Mouse (Mus musculus) midbrain, embryonic 12.5 days (tissue): ENCODE measurements around the gene Prdm1. TPM values are rescaled to one million over a fixed set of nuclear protein-coding genes. Genes with fewer than 3 reads are reported as not detected.

Experiments used
- ATAC-seq: fragments of 200-750 bp; cut with Nextera tagmentation; 2 replicates; pipeline ENCODE4 v1.8.0; 2017; ENCODE audit warnings: low read depth, moderate TSS enrichment, moderate library complexity; ENCODE audit not compliant: low FRiP score
- H3K27ac ChIP-seq: fragments of 300-500 bp; sonication (generic); replicated peaks from 2 replicates; pipeline ENCODE4 v1.5.1; 2016; ENCODE audit warnings: mild to moderate bottlenecking
- H3K27me3 ChIP-seq: fragments of 300-500 bp; sonication (generic); 2 replicates; pipeline ENCODE4 v1.6.1; 2016; ENCODE audit warnings: mild to moderate bottlenecking
- H3K36me3 ChIP-seq: fragments of 300-500 bp; sonication (generic); 2 replicates; pipeline ENCODE4 v1.6.1; 2016
- H3K4me1 ChIP-seq: fragments of 300-500 bp; sonication (generic); 2 replicates; pipeline ENCODE4 v1.6.1; 2016
- H3K4me2 ChIP-seq: fragments of 300-500 bp; sonication (generic); replicated peaks from 2 replicates; pipeline ENCODE4 v1.6.1; 2016; ENCODE audit warnings: mild to moderate bottlenecking, moderate library complexity
- H3K4me3 ChIP-seq: fragments of 300-500 bp; sonication (generic); 2 replicates; pipeline ENCODE4 v1.5.1; 2016; ENCODE audit warnings: mild to moderate bottlenecking
- H3K9ac ChIP-seq: fragments of 300-500 bp; sonication (generic); replicated peaks from 2 replicates; pipeline ENCODE4 v1.6.1; 2016; ENCODE audit warnings: mild to moderate bottlenecking, moderate library complexity
- H3K9me3 ChIP-seq: fragments of 300-500 bp; sonication (generic); 2 replicates; pipeline ENCODE4 v1.6.1; 2016; ENCODE audit warnings: mild to moderate bottlenecking
- WGBS: fragments of 180-500 bp; shearing (Covaris S2); methylation state at CpG from one replicate; pipeline ENCODE4 v1.1.7; 2016; 5-methylcytosine and 5-hydroxymethylcytosine counted together
- polyA plus RNA-seq: library from polyadenylated mRNA; unstranded; fragments of >200 nt; fragmentation: Nextera tagmentation; extraction: Ambion mirVana; gene quantifications from 2 replicates; pipeline ENCODE4 v1.2.1, GENCODE M21; 2016

Gene Prdm1
- polyA plus RNA-seq, 1 experiment from 2014 or later, result 0.87 TPM

DNA sequence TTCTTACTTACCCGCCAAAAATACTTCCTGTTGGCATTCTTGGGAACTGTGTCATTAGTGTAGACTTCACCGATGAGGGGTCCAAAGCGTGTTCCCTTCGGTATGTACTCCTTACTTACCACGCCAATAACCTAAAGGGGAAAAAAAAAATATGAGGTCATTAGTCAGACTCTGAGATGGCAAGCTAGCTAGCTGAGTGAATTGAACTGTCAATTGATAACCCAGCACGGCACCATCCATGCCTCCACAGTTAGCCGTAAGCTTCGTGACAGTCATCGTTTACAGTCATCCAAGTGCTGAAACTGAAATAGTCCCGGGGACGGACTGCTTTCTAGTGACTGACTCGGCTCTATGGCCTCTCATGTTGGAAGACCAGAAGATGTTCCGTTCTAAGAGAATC is 78.2 kb downstream of the Prdm1 start:
- H3K9ac ChIP-seq, result no peak overlapping the region
- H3K27ac ChIP-seq, result no peak overlapping the region
- no peak overlapping the region for H3K4me3 ChIP-seq
- peaks cover 18% of the 10 kb centered on the region for H3K27me3 ChIP-seq
- 0 out of 2 replicates have a peak, but pooled peaks cover 2% of the 10 kb centered on the region for H3K4me1 ChIP-seq
- no peak overlapping the region for H3K4me2 ChIP-seq
- no peaks in the 10 kb centered on the region for H3K36me3 ChIP-seq
- no peak for ATAC-seq
- 84% methylated on average over 13 of the region's 13 CpGs for WGBS
- H3K9me3 ChIP-seq, result no peaks in the 10 kb centered on the region

DNA sequence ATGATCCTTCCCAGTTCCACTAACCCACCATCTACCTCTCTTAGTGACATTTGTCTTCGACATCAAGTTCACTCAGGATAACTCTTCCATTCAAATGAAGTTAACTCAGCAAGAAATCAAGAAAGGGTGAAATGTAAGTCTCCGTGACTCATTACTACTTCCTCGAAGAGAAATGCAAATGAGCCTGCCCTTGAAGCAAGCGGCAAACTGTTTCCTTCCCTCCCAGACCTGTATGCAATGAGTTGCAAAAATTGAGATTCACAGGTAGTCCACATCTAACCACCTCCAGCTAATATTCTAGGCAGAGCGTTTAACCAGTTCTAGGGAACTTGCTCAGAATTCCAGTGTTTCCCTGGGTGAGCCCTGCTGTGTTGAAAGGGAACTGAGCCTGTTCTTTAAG is 78.6 kb downstream of the Prdm1 start:
- Histone ChIP-seq H3K4me1 (peaks cover 3% of the 10 kb centered on the region; the same call in 1 of the 2 replicates), H3K36me3 (no peaks in the 10 kb centered on the region), H3K9ac (no peak overlapping the region), H3K4me2 (no peak overlapping the region), H3K4me3 (no peak overlapping the region), H3K27me3 (peaks cover 14% of the 10 kb centered on the region; the same call in 1 of the 2 replicates), H3K27ac (no peak overlapping the region), H3K9me3 (no peaks in the 10 kb centered on the region)
- 50% methylated on average over 5 of the region's 5 CpGs for WGBS
- ATAC-seq, result no peak

- Histone ChIP-seq H3K4me2 (no peak overlapping the region), H3K36me3 (no peaks in the 10 kb centered on the region), H3K4me1 (peaks cover 13% of the 10 kb centered on the region; the same call in 1 of the 2 replicates), H3K9me3 (no peaks in the 10 kb centered on the region), H3K9ac (no peak overlapping the region), H3K27me3 (peaks cover 7% of the 10 kb centered on the region; the same call in 1 of the 2 replicates), H3K27ac (no peak overlapping the region), H3K4me3 (no peak overlapping the region)
- 71% methylated on average over 12 of the region's 12 CpGs for WGBS
- no peak for ATAC-seq
Observed at GRCm38 (mm10) chr10:44448165-44448564, 80.1 kb downstream of the Prdm1 start.

DNA sequence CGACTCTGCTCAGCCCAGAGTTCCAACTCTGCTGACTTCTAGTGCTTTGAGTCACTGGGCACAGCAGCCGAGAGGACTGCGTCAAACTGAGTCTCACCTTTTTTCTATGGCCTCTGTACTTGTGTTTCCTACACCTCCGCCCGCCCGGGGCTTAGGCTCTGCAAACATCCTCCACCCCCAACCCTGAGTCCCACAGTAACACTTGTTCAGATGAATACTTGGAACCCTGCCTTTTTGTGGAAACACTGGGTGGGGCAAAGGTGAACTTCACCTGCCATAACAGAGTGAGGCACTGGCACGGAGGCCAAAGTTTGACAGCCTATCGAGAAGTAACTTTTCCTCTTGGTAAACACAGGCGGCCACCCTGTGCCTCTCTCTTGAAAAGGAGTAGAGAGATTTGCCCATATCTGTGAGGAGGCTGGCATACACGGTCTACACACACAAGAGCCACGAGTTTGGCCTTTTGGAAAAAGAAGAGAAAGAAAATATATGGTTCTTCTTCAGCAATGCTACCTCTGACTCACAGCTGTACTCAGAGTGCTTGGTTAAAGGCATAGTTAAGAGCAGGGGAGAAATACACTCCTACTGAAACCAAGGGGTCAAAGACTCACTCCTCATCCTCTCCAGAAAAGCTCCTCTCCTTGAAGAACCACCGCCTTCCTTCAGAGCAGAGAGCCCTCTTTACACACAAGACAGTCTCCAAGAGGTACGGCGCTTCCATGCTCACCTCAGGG is 80.7 kb downstream of the Prdm1 start:
- peaks cover 13% of the 10 kb centered on the region; the same call in 1 of the 2 replicates for H3K4me1 ChIP-seq
- ATAC-seq, result no peak

DNA sequence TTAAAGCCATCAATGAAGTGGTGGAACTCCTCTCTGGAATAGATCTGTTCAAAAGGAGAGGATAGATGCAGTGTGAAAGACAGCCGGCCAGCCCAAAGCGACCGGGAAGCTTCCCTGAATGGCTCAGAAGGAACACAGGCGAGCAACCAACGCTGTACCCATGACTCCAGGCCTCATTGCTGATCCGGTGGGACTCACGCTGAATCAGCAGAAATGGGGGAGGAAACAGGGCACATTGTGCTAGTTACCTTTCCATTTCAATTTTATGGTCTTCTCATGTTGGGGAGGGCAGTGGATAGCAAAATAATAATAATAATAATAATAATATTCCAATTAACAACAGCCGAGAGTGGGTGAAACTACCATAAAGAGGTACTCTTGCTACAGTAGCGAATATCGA is 81.3 kb downstream of the Prdm1 start:
- 88% methylated on average over 10 of the region's 10 CpGs for WGBS
- H3K27ac ChIP-seq, result no peak overlapping the region
- H3K9me3 ChIP-seq, result no peaks in the 10 kb centered on the region
- H3K4me2 ChIP-seq, result no peak overlapping the region
- H3K9ac ChIP-seq, result no peak overlapping the region
- ATAC-seq, result no peak
- H3K4me3 ChIP-seq, result no peak overlapping the region
- no peaks in the 10 kb centered on the region for H3K27me3 ChIP-seq
- H3K4me1 ChIP-seq, result peaks cover 13% of the 10 kb centered on the region; the same call in 1 of the 2 replicates
- no peaks in the 10 kb centered on the region for H3K36me3 ChIP-seq

More for the DNA sequence above, 80.7 kb downstream of the Prdm1 start:
- Histone ChIP-seq H3K9ac (no peak overlapping the region), H3K27ac (no peak overlapping the region), H3K9me3 (no peaks in the 10 kb centered on the region), H3K4me2 (no peak overlapping the region), H3K27me3 (peaks cover under 1% of the 10 kb centered on the region; the same call in 1 of the 2 replicates), H3K4me3 (no peak overlapping the region), H3K36me3 (no peaks in the 10 kb centered on the region)
- 91% methylated on average over 14 of the region's 14 CpGs for WGBS

DNA sequence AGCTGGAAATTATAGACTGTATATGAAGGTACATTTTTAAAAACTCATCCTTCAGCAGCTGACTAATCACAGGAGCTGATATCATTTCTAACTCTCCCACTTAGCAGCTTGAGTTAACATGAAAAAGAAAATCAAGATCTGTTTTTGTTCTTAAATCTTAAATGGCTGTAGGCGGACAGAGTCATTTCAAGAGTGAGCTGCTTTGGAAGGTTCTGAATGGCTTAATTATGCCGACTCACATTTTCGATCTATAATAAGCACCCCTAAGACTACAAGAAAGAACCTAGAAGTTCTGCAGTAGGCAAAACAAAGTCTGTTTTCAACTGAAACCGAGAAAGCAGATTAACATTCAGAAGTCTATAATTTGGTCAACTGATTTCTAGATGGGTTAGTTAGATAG is 83.9 kb downstream of the Prdm1 start:
- peaks cover 13% of the 10 kb centered on the region; the same call in 1 of the 2 replicates for H3K4me1 ChIP-seq
- H3K4me3 ChIP-seq, result no peak overlapping the region
- no peak for ATAC-seq
- WGBS, result 65% methylated on average over 4 of the region's 4 CpGs
- H3K27ac ChIP-seq, result no peak overlapping the region
- no peaks in the 10 kb centered on the region for H3K36me3 ChIP-seq
- H3K9me3 ChIP-seq, result no peaks in the 10 kb centered on the region
- no peak overlapping the region for H3K9ac ChIP-seq
- H3K27me3 ChIP-seq, result no peaks in the 10 kb centered on the region
- no peak overlapping the region for H3K4me2 ChIP-seq

GRCm38 (mm10) chr10:44443696-44444095 is 84.6 kb downstream of the Prdm1 start:
- H3K36me3 ChIP-seq, result no peaks in the 10 kb centered on the region
- WGBS, result 73% methylated on average over 12 of the region's 12 CpGs
- ATAC-seq, result no peak
- no peak overlapping the region for H3K27ac ChIP-seq
- no peaks in the 10 kb centered on the region for H3K9me3 ChIP-seq
- no peak overlapping the region for H3K9ac ChIP-seq
- no peaks in the 10 kb centered on the region for H3K27me3 ChIP-seq
- no peak overlapping the region for H3K4me3 ChIP-seq
- no peak overlapping the region for H3K4me2 ChIP-seq
- H3K4me1 ChIP-seq, result peaks cover 13% of the 10 kb centered on the region; the same call in 1 of the 2 replicates

DNA sequence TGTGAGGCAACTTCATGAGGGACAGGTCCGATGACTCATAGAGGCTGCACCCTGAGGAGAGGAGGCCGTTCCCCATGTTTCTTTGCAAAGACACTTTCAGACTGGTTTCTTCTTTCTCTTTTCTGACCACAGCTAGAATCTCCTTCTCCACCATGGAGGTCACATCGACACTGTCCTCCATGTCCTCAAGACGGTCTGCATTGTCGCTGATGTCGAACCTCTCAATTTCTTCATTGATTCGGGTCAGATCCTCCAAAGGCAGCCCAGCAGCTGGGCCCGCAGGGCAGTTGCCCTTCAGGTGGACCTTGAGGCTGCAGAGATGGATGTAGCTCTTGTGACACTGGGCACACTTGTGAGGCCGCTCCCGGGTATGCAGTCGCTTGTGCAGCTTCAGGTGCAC is 88.6 kb downstream of the Prdm1 start:
- Histone ChIP-seq H3K4me2 (no peak overlapping the region), H3K4me1 (peaks cover 10% of the 10 kb centered on the region; the same call in 1 of the 2 replicates), H3K36me3 (no peaks in the 10 kb centered on the region), H3K9ac (no peak overlapping the region), H3K9me3 (no peaks in the 10 kb centered on the region), H3K27me3 (no peaks in the 10 kb centered on the region), H3K27ac (no peak overlapping the region), H3K4me3 (no peak overlapping the region)
- no peak for ATAC-seq
- 88% methylated on average over 11 of the region's 11 CpGs for WGBS

DNA sequence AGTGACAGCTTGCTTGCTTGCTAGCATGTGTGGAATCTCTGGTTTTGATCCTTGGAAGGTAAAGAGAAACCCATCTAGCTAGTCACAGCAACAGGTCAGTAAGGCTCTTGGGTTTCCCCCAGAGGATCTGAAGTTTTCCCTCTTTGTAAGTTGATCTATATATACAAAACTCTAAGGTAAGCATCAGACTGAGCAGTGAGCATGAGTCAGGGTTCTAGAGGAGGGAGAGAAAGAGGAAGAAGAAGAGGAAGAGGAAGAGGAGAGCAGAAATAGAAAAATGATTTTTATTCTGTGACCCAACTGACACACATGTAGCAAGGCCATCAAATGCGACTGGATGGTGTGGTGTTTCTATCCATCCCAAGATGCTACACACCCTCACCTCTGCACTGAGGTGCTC is 90.7 kb downstream of the Prdm1 start:
- no peaks in the 10 kb centered on the region for H3K9me3 ChIP-seq
- no peak overlapping the region for H3K27ac ChIP-seq
- H3K4me1 ChIP-seq, result no peaks in the 10 kb centered on the region
- 87% methylated on average over 1 of the region's 1 CpGs for WGBS
- ATAC-seq, result no peak
- no peaks in the 10 kb centered on the region for H3K36me3 ChIP-seq
- H3K9ac ChIP-seq, result no peak overlapping the region
- no peaks in the 10 kb centered on the region for H3K27me3 ChIP-seq
- H3K4me3 ChIP-seq, result no peak overlapping the region
- H3K4me2 ChIP-seq, result no peak overlapping the region

DNA sequence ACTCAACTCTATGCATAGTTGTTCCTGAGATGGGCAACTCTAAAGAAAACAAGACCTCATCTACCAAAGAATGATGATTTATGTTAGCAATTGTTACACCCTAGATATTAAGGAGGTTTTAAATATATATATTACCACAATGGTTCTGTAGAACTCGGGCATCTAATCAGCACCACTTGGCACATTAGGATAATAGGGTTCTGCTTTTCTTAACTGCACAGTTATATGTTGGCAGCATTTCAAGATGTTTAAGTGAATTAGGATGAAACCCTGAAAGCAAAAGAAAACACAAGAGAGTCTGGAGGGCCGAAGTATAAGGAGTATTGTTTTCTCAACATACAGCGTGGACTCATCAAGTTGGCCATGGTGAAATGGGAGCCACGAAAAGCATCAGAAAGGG is 92.3 kb downstream of the Prdm1 start:
- Histone ChIP-seq H3K4me1 (no peaks in the 10 kb centered on the region), H3K4me2 (no peak overlapping the region), H3K9me3 (no peaks in the 10 kb centered on the region), H3K36me3 (no peaks in the 10 kb centered on the region), H3K27me3 (0 out of 2 replicates have a peak, but pooled peaks cover 10% of the 10 kb centered on the region), H3K4me3 (no peak overlapping the region), H3K27ac (no peak overlapping the region), H3K9ac (no peak overlapping the region)
- no peak for ATAC-seq
- 87% methylated on average over 4 of the region's 4 CpGs for WGBS

GRCm38 (mm10) chr10:44434702-44435181 is 93.6 kb downstream of the Prdm1 start:
- ATAC-seq, result no peak
- no peak overlapping the region for H3K4me2 ChIP-seq
- WGBS, result 61% methylated on average over 6 of the region's 6 CpGs

DNA sequence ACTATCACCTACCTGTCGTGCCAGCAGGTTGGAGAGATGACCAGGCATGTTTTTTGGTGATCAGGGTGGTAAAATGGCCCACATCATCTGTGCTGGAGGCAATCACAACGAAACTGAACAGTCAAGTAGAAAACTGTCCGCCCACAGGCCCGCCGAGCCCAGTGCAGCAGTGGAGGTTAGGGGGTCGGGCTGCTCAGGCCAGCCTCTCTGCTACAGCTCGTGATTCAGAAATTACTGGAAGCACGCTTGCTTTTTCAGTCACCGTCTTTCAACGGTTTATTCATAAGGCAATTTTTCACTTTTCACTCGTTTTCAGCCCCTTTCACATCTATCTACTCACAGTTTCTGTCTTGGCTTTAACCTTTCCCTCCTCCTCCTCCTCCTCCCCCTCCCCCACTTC is 96.1 kb downstream of the Prdm1 start:
- WGBS, result 83% methylated on average over 11 of the region's 11 CpGs
- Histone ChIP-seq H3K4me3 (no peak overlapping the region), H3K9me3 (no peaks in the 10 kb centered on the region), H3K4me2 (no peak overlapping the region), H3K36me3 (no peaks in the 10 kb centered on the region), H3K4me1 (peaks cover 3% of the 10 kb centered on the region; the same call in 1 of the 2 replicates), H3K9ac (no peak overlapping the region), H3K27me3 (peaks cover 20% of the 10 kb centered on the region; the same call in 1 of the 2 replicates), H3K27ac (no peak overlapping the region)
- no peak for ATAC-seq

More at GRCm38 (mm10) chr10:44434702-44435181, 93.6 kb downstream of the Prdm1 start:
- H3K27ac ChIP-seq, result no peak overlapping the region
- no peaks in the 10 kb centered on the region for H3K36me3 ChIP-seq
- H3K4me3 ChIP-seq, result no peak overlapping the region
- no peaks in the 10 kb centered on the region for H3K4me1 ChIP-seq
- H3K27me3 ChIP-seq, result peaks cover 16% of the 10 kb centered on the region; the same call in 1 of the 2 replicates
- H3K9ac ChIP-seq, result no peak overlapping the region
- H3K9me3 ChIP-seq, result no peaks in the 10 kb centered on the region
